Mouse (Mus musculus): ENCODE results near the gene Eml5.

GRCm38 (mm10) chr12:98881796-98882195, 19.5 kb downstream of the Eml5 start:
- no peak for TF ChIP-seq CTCF (IDR thresholded peaks at IDR 0.05; ENCODE audit: low read depth)
- no peak for TF ChIP-seq EP300 (IDR thresholded peaks at IDR 0.05; ENCODE audit: low read depth)
